Mouse (Mus musculus): ENCODE measurements around the gene Polr2b. TPM values are rescaled to one million over a fixed set of nuclear protein-coding genes. Genes with fewer than 3 reads are reported as not detected.

Gene Polr2b
- polyA plus RNA-seq, 1 experiment from 2014 or later = 70.0 TPM

- no peaks in the 10 kb centered on the region for H3K27me3 ChIP-seq
- no peaks in the 10 kb centered on the region for H3K4me1 ChIP-seq (replicated peaks)
- no peak overlapping the region for H3K27ac ChIP-seq
- H3K36me3 ChIP-seq = peaks cover 44% of the 10 kb centered on the region
- H3K4me3 ChIP-seq = no peak overlapping the region
- H3K9ac ChIP-seq = no peak overlapping the region
- no peak overlapping the region for H3K4me2 ChIP-seq
- no peak for ATAC-seq (ENCODE audit: low FRiP score)
- H3K9me3 ChIP-seq = no peaks in the 10 kb centered on the region
- 93% methylated on average over 5 of the region's 5 CpGs for WGBS
Observed at GRCm38 (mm10) chr5:77275950-77276349, 34.0 kb upstream of the Polr2b start.

GRCm38 (mm10) chr5:77277204-77277603 lies 32.7 kb upstream of the Polr2b start:
- H3K4me2 ChIP-seq = no peak overlapping the region
- no peaks in the 10 kb centered on the region for H3K4me1 ChIP-seq (replicated peaks)
- no peak overlapping the region for H3K27ac ChIP-seq
- 97% methylated on average over 6 of the region's 6 CpGs for WGBS
- H3K4me3 ChIP-seq = no peak overlapping the region
- no peaks in the 10 kb centered on the region for H3K27me3 ChIP-seq
- ATAC-seq (ENCODE audit: low FRiP score) = no peak
- no peaks in the 10 kb centered on the region for H3K9me3 ChIP-seq
- peaks cover 56% of the 10 kb centered on the region for H3K36me3 ChIP-seq
- H3K9ac ChIP-seq = no peak overlapping the region

GRCm38 (mm10) chr5:77281518-77282174 lies 28.3 kb upstream of the Polr2b start:
- Histone ChIP-seq H3K9ac (no peak overlapping the region; the same call in 1 of the 2 replicates), H3K36me3 (peaks cover 43% of the 10 kb centered on the region), H3K9me3 (no peaks in the 10 kb centered on the region), H3K4me3 (no peak overlapping the region), H3K4me2 (no peak overlapping the region), H3K27ac (no peak overlapping the region), H3K27me3 (no peaks in the 10 kb centered on the region), H3K4me1 (replicated peaks) (no peaks in the 10 kb centered on the region)
- 80% methylated on average over 20 of the region's 20 CpGs for WGBS
- no peak for ATAC-seq (ENCODE audit: low FRiP score)

- WGBS = 88% methylated on average over 9 of the region's 9 CpGs
- H3K4me1 ChIP-seq (replicated peaks) = no peaks in the 10 kb centered on the region
- ATAC-seq (ENCODE audit: low FRiP score) = no peak
- no peak overlapping the region for H3K27ac ChIP-seq
- no peaks in the 10 kb centered on the region for H3K27me3 ChIP-seq
- H3K4me2 ChIP-seq = no peak overlapping the region
- H3K9me3 ChIP-seq = no peaks in the 10 kb centered on the region
- H3K36me3 ChIP-seq = peaks cover 38% of the 10 kb centered on the region
- no peak overlapping the region; the same call in 1 of the 2 replicates for H3K9ac ChIP-seq
- no peak overlapping the region for H3K4me3 ChIP-seq
Observed at GRCm38 (mm10) chr5:77282242-77282641, 27.7 kb upstream of the Polr2b start.

- H3K36me3 ChIP-seq = peaks cover 60% of the 10 kb centered on the region
- no peaks in the 10 kb centered on the region for H3K27me3 ChIP-seq
- H3K27ac ChIP-seq = no peak overlapping the region
- H3K4me3 ChIP-seq = no peak overlapping the region
- H3K9ac ChIP-seq = no peak overlapping the region
- 86% methylated on average over 7 of the region's 7 CpGs for WGBS
- H3K4me1 ChIP-seq (replicated peaks) = no peaks in the 10 kb centered on the region
- H3K9me3 ChIP-seq = no peaks in the 10 kb centered on the region
- no peak overlapping the region for H3K4me2 ChIP-seq
- ATAC-seq (ENCODE audit: low FRiP score) = no peak
Observed at GRCm38 (mm10) chr5:77285685-77286084, 24.3 kb upstream of the Polr2b start.

GRCm38 (mm10) chr5:77286904-77287303 lies 23.0 kb upstream of the Polr2b start:
- WGBS = 92% methylated on average over 5 of the region's 5 CpGs
- Histone ChIP-seq H3K9me3 (no peaks in the 10 kb centered on the region), H3K4me2 (no peak overlapping the region), H3K4me3 (no peak overlapping the region), H3K27me3 (no peaks in the 10 kb centered on the region), H3K27ac (no peak overlapping the region), H3K9ac (no peak overlapping the region), H3K4me1 (replicated peaks) (no peaks in the 10 kb centered on the region), H3K36me3 (peaks cover 58% of the 10 kb centered on the region)
- ATAC-seq (ENCODE audit: low FRiP score) = no peak

- H3K9me3 ChIP-seq = no peaks in the 10 kb centered on the region
- H3K27ac ChIP-seq = no peak overlapping the region
- 86% methylated on average over 6 of the region's 6 CpGs for WGBS
- peaks cover 58% of the 10 kb centered on the region for H3K36me3 ChIP-seq
- no peaks in the 10 kb centered on the region for H3K27me3 ChIP-seq
- H3K4me1 ChIP-seq (replicated peaks) = no peaks in the 10 kb centered on the region
- no peak overlapping the region for H3K4me3 ChIP-seq
- H3K9ac ChIP-seq = no peak overlapping the region
- no peak for ATAC-seq (ENCODE audit: low FRiP score)
- no peak overlapping the region for H3K4me2 ChIP-seq
Observed at GRCm38 (mm10) chr5:77287901-77288300, 22.0 kb upstream of the Polr2b start.

GRCm38 (mm10) chr5:77289686-77290085 lies 20.3 kb upstream of the Polr2b start:
- Histone ChIP-seq H3K4me3 (no peak overlapping the region), H3K27me3 (no peaks in the 10 kb centered on the region), H3K4me1 (replicated peaks) (no peaks in the 10 kb centered on the region), H3K36me3 (peaks cover 65% of the 10 kb centered on the region), H3K27ac (no peak overlapping the region), H3K4me2 (no peak overlapping the region), H3K9ac (no peak overlapping the region), H3K9me3 (no peaks in the 10 kb centered on the region)
- 89% methylated on average over 8 of the region's 8 CpGs for WGBS
- ATAC-seq (ENCODE audit: low FRiP score) = no peak

- Histone ChIP-seq H3K27me3 (no peaks in the 10 kb centered on the region), H3K36me3 (peaks cover 74% of the 10 kb centered on the region), H3K9me3 (no peaks in the 10 kb centered on the region), H3K4me1 (replicated peaks) (no peaks in the 10 kb centered on the region), H3K9ac (no peak overlapping the region), H3K4me2 (no peak overlapping the region), H3K4me3 (no peak overlapping the region), H3K27ac (no peak overlapping the region)
- ATAC-seq (ENCODE audit: low FRiP score) = no peak
- 94% methylated on average over 2 of the region's 2 CpGs for WGBS
Observed at GRCm38 (mm10) chr5:77290606-77291005, 19.3 kb upstream of the Polr2b start.

- Histone ChIP-seq H3K36me3 (peaks cover 92% of the 10 kb centered on the region), H3K9me3 (no peaks in the 10 kb centered on the region), H3K27ac (no peak overlapping the region), H3K4me2 (no peak overlapping the region), H3K4me1 (replicated peaks) (no peaks in the 10 kb centered on the region), H3K9ac (no peak overlapping the region), H3K4me3 (no peak overlapping the region), H3K27me3 (no peaks in the 10 kb centered on the region)
- 93% methylated on average over 7 of the region's 7 CpGs for WGBS
- no peak for ATAC-seq (ENCODE audit: low FRiP score)
Observed at GRCm38 (mm10) chr5:77292803-77293522, 17.0 kb upstream of the Polr2b start.

- no peak overlapping the region for H3K4me2 ChIP-seq
- H3K27ac ChIP-seq = no peak overlapping the region
- no peaks in the 10 kb centered on the region for H3K4me1 ChIP-seq (replicated peaks)
- H3K36me3 ChIP-seq = peaks cover 72% of the 10 kb centered on the region
- WGBS = 95% methylated on average over 2 of the region's 2 CpGs
- ATAC-seq (ENCODE audit: low FRiP score) = no peak
- no peak overlapping the region for H3K4me3 ChIP-seq
- H3K9me3 ChIP-seq = no peaks in the 10 kb centered on the region
- no peaks in the 10 kb centered on the region for H3K27me3 ChIP-seq
- no peak overlapping the region for H3K9ac ChIP-seq
Observed at GRCm38 (mm10) chr5:77299486-77299885, 10.5 kb upstream of the Polr2b start.

- H3K4me1 ChIP-seq (replicated peaks) = no peaks in the 10 kb centered on the region
- H3K27me3 ChIP-seq = no peaks in the 10 kb centered on the region
- H3K9me3 ChIP-seq = no peaks in the 10 kb centered on the region
- H3K36me3 ChIP-seq = peaks cover 66% of the 10 kb centered on the region
- no peak overlapping the region for H3K4me3 ChIP-seq
- H3K4me2 ChIP-seq = no peak overlapping the region
- 95% methylated on average over 6 of the region's 6 CpGs for WGBS
- no peak overlapping the region for H3K27ac ChIP-seq
- H3K9ac ChIP-seq = no peak overlapping the region
- no peak for ATAC-seq (ENCODE audit: low FRiP score)
Observed at GRCm38 (mm10) chr5:77301296-77301903, 8.5 kb upstream of the Polr2b start.
